Mouse (Mus musculus) CH12.LX (cell line): ENCODE data around the gene Cfap77.

Source experiments
- CTCF ChIP-seq, 2 experiments: IDR thresholded peaks in 1 of 2; conservative IDR thresholded peaks in 1 of 2; 2 replicates each; pipeline ENCODE4 v1.5.1; 2011 to 2012; ENCODE audit warnings: low read depth in 2 of 2, low read length in 2 of 2, improper control_type of control experiment in 1 of 2, inconsistent platforms in 1 of 2, mild to moderate bottlenecking in 1 of 2, moderate library complexity in 1 of 2
- E2F4 ChIP-seq: IDR thresholded peaks from 2 replicates; pipeline ENCODE4 v1.6.1; 2011; ENCODE audit warnings: low read depth, low read length, improper control_type of control experiment; ENCODE audit not compliant: insufficient replicate concordance
- ETS1 ChIP-seq: conservative IDR thresholded peaks from 2 replicates; pipeline ENCODE4 v1.6.1; 2012; ENCODE audit warnings: low read depth, mild to moderate bottlenecking, inconsistent platforms, low read length, improper control_type of control experiment, moderate library complexity
- GABPA ChIP-seq: IDR thresholded peaks from 2 replicates; pipeline ENCODE4 v1.6.1; 2012; ENCODE audit warnings: low read depth, low read length, improper control_type of control experiment, inconsistent platforms; ENCODE audit not compliant: insufficient replicate concordance
- HCFC1 ChIP-seq: IDR thresholded peaks from 2 replicates; pipeline ENCODE4 v1.6.1; 2012; ENCODE audit warnings: low read depth, mild to moderate bottlenecking, inconsistent platforms, low read length, improper control_type of control experiment
- NELFE ChIP-seq: IDR thresholded peaks from 2 replicates; pipeline ENCODE4 v1.6.1; 2011; ENCODE audit warnings: low read depth, low read length, improper control_type of control experiment
- POLR2A ChIP-seq: IDR thresholded peaks from 2 replicates; pipeline ENCODE4 v1.6.1; 2011; ENCODE audit warnings: low read depth, mild to moderate bottlenecking, improper control_type of control experiment, low read length
- POLR2AphosphoS2 ChIP-seq: IDR thresholded peaks from 2 replicates; pipeline ENCODE4 v1.6.1; 2011; ENCODE audit warnings: low read depth, low read length, improper control_type of control experiment
- RAD21 ChIP-seq: IDR thresholded peaks from 2 replicates; pipeline ENCODE4 v1.6.1; 2011; ENCODE audit warnings: low read depth, mild to moderate bottlenecking, low read length, improper control_type of control experiment, moderate library complexity
- USF2 ChIP-seq: conservative IDR thresholded peaks from 2 replicates; pipeline ENCODE4 v1.6.1; 2011; ENCODE audit warnings: low read depth, low read length, improper control_type of control experiment

DNA sequence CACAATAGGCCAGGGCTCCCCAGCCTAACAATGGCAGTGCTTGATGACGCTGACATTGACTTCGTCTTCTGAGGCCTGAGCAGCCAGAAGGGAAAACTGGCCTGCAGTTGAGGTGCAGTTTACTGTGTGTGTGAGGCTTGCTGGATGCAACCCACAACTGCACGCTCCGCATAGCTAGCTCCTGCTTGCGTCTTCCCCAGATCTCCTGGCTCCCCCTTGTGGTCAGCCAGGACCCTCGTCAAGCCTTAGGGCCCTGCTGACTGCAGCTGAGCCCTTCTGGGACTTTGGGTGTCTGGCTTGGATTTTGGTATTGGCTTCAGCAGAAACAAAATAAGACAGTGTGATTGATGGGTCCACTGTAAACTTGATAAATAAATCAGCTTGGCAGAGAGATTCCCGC is 78.2 kb downstream of the Cfap77 start:
- peak; percentile 60 to 83 for TF ChIP-seq CTCF (conservative IDR thresholded peaks at IDR 0.05 in 1 of 2, IDR thresholded peaks at IDR 0.05 in 1 of 2; ENCODE audit: low read depth in 2 of 2, low read length in 2 of 2)
- no peak for TF ChIP-seq POLR2AphosphoS2
- no peak for TF ChIP-seq HCFC1
- no peak for TF ChIP-seq E2F4
- no peak for TF ChIP-seq POLR2A
- no peak for TF ChIP-seq USF2
- TF ChIP-seq GABPA, result no peak
- TF ChIP-seq RAD21, result peak; percentile 70
- TF ChIP-seq ETS1, result no peak
- no peak for TF ChIP-seq NELFE
